Mouse (Mus musculus): ENCODE data around the gene Sec1.

DNA sequence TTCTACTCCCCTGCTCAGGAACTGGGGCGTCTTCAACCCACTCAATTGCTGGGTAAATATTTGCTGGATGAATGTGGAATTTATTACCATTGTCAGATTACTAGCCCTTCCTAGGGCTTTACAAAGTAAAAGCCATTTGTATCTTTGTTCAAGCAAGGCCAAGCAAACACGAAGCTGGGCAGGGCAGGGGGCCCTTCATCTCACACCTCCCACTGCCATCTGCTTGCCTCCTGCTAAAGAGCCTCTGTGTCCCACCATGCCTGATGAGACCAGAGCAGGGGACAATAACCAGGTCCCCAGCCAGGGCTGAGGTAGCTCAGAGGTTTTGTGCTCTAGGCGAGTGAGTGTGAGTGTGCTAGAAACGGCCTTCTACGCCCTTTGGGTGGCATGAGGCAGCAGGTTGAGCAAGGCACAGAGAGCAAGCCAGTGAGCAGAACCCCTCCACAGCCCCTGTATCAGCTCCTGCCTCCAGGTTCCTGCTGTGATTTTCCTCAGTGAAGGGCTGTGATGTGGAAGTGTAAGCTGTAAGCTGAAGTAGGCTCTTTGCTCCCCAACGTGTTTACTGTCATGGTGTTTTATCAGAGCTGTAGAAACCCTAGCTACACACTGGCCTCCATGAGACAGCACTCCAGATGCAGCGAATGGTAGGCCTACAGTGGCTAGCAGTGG is 16.4 kb downstream of the Sec1 start:
- TF ChIP-seq POLR2A (IDR thresholded peaks at IDR 0.05; ENCODE audit: insufficient read depth, low read depth, low read length) (no peak), EP300 (IDR thresholded peaks at IDR 0.05; ENCODE audit: insufficient read depth, low read depth, low read length) (no peak)

Measured in heart, adult 2 months (tissue).